Mouse (Mus musculus): Measurements from ENCODE around the gene Map3k1. TPM values are rescaled to one million over a fixed set of nuclear protein-coding genes. Genes with fewer than 3 reads are reported as not detected.
A peak's percentile ranks its signal among the peaks of the same experiment; 100 is the strongest.
"Not testable (repeated sequence)": the region's sequence is repeated elsewhere in the genome, so short reads cannot be mapped to it uniquely, and the experiment has no call there.

The Map3k1 gene
- polyA plus RNA-seq, 1 experiment from 2014 or later = 17.7 TPM

DNA sequence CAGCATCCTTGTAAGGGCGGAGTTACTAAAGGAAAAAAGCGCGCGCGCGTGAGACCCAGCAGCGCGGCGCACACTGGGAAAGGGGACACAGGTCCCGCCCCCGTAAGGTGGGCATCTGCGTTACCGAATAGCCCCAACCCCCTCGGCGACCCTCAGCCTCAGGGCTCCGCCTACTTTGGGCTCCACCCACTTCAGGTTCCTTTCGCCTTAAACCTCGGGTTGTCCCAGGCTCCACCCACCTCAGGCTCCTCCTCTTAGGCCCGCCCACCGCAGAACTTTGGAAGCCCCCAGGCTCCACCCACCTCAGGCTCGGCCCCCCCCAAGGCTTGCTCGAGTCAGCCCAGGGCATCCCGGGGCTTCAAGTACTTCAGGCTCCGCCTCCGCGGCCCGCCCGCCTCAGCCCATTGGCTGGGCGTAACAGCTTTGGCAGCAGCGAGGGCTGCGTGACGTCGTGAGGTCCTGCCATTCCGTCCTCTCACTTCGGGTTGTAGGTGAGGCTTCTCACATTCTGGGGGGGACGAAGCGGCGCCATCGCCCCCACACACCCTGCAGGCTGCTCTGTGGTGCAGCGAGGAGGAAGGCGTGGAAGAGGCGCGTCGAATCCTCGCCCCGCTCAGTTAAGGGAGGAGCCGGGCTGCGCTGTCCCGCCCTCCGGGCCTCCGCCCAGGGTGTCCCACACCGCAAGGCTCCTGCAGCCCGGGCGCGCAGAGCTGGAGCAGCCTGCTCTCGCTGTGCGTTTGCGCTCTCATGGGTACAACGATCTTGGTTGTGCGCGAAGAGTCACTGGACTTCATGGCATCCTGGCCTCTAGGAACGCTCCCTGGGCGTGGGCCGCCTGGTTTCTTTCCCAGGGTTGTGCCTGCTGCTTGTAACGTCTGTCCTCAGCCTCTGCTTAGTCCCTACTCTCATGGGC is 83.4 kb downstream of the Map3k1 start:
- Histone ChIP-seq H3K4me1 (ENCODE audit: control insufficient read depth, insufficient read depth, low read length) (peaks cover 7% of the 10 kb centered on the region; the same call in 1 of the 2 replicates), H3K9ac (ENCODE audit: low read depth, low read length) (peak overlapping the region; percentile 76), H3K9me3 (ENCODE audit: control insufficient read depth, low read length) (peaks cover 8% of the 10 kb centered on the region), H3K4me3 (ENCODE audit: low read depth, low read length) (peak overlapping the region; percentile 62), H3K4me2 (ENCODE audit: low read depth, low read length) (peak overlapping the region; percentile 87), H3K27ac (replicated peaks; ENCODE audit: low read depth, low read length) (peak overlapping the region; percentile 87), H3K27me3 (replicated peaks; ENCODE audit: control insufficient read depth, insufficient read depth, low read length) (no peaks in the 10 kb centered on the region), H3K36me3 (ENCODE audit: control insufficient read depth, insufficient read depth, low read length) (no peaks in the 10 kb centered on the region)
- WGBS = under 1% methylated on average over 42 of the region's 65 CpGs
- DNase-seq (ENCODE audit: low spot score) (peak; percentile 100), ATAC-seq (ENCODE audit: low read depth) (peak; percentile 99)

- peak overlapping the region; percentile 62 for H3K4me3 ChIP-seq (ENCODE audit: low read depth, low read length)
- no peak for DNase-seq (ENCODE audit: low spot score)
- no peaks in the 10 kb centered on the region for H3K36me3 ChIP-seq (ENCODE audit: control insufficient read depth, insufficient read depth, low read length)
- H3K27me3 ChIP-seq (replicated peaks; ENCODE audit: control insufficient read depth, insufficient read depth, low read length) = no peaks in the 10 kb centered on the region
- ATAC-seq (ENCODE audit: low read depth) = no peak
- peaks cover 7% of the 10 kb centered on the region; the same call in 1 of the 2 replicates for H3K4me1 ChIP-seq (ENCODE audit: control insufficient read depth, insufficient read depth, low read length)
- peaks cover 8% of the 10 kb centered on the region for H3K9me3 ChIP-seq (ENCODE audit: control insufficient read depth, low read length)
- peak overlapping the region; percentile 76 for H3K9ac ChIP-seq (ENCODE audit: low read depth, low read length)
- peak overlapping the region; percentile 87 for H3K27ac ChIP-seq (replicated peaks; ENCODE audit: low read depth, low read length)
- under 1% methylated on average over 18 of the region's 18 CpGs for WGBS
- H3K4me2 ChIP-seq (ENCODE audit: low read depth, low read length) = peak overlapping the region; percentile 87
These were observed 84.0 kb downstream of the Map3k1 start for GRCm38 (mm10) chr13:111724811-111725164.

- Histone ChIP-seq H3K9ac (ENCODE audit: low read depth, low read length) (no peak overlapping the region), H3K27ac (replicated peaks; ENCODE audit: low read depth, low read length) (no peak overlapping the region), H3K36me3 (ENCODE audit: control insufficient read depth, insufficient read depth, low read length) (peaks cover 32% of the 10 kb centered on the region), H3K9me3 (ENCODE audit: control insufficient read depth, low read length) (no peaks in the 10 kb centered on the region), H3K4me2 (ENCODE audit: low read depth, low read length) (no peak overlapping the region), H3K4me3 (ENCODE audit: low read depth, low read length) (no peak overlapping the region), H3K4me1 (ENCODE audit: control insufficient read depth, insufficient read depth, low read length) (peaks cover 4% of the 10 kb centered on the region; the same call in 1 of the 2 replicates), H3K27me3 (replicated peaks; ENCODE audit: control insufficient read depth, insufficient read depth, low read length) (no peaks in the 10 kb centered on the region)
- ATAC-seq (ENCODE audit: low read depth) = no peak
- DNase-seq (ENCODE audit: low spot score) = no peak
- 61% methylated on average over 9 of the region's 9 CpGs for WGBS
These were observed 89.1 kb downstream of the Map3k1 start for GRCm38 (mm10) chr13:111719726-111720125.

DNA sequence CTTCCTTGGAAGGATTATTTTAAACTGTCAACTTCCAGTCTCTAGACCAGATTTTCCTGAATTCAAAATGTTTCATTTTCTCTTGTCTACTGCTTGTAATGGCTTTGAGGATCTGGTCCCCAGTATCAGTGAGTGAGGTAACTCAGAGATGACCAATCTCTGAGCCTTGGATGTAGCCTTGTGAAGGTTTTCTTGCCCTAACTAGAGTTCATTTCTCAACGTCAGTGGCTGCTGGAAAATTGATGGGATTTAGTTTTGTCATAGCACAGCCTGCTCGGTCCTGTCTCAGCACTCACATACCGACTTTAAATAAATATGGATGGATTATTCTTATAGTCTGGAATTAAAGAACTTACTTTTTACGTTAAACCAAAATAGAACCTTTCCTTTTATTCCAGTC is 98.3 kb downstream of the Map3k1 start:
- Histone ChIP-seq H3K27me3 (replicated peaks; ENCODE audit: control insufficient read depth, insufficient read depth, low read length) (no peaks in the 10 kb centered on the region), H3K4me2 (ENCODE audit: low read depth, low read length) (no peak overlapping the region), H3K4me1 (ENCODE audit: control insufficient read depth, insufficient read depth, low read length) (no peaks in the 10 kb centered on the region), H3K36me3 (ENCODE audit: control insufficient read depth, insufficient read depth, low read length) (peaks cover 98% of the 10 kb centered on the region), H3K9me3 (ENCODE audit: control insufficient read depth, low read length) (no peaks in the 10 kb centered on the region), H3K9ac (ENCODE audit: low read depth, low read length) (no peak overlapping the region), H3K4me3 (ENCODE audit: low read depth, low read length) (no peak overlapping the region), H3K27ac (replicated peaks; ENCODE audit: low read depth, low read length) (no peak overlapping the region)
- WGBS = 90% methylated on average over 4 of the region's 4 CpGs
- ATAC-seq (ENCODE audit: low read depth) (no peak), DNase-seq (ENCODE audit: low spot score) (no peak)

DNA sequence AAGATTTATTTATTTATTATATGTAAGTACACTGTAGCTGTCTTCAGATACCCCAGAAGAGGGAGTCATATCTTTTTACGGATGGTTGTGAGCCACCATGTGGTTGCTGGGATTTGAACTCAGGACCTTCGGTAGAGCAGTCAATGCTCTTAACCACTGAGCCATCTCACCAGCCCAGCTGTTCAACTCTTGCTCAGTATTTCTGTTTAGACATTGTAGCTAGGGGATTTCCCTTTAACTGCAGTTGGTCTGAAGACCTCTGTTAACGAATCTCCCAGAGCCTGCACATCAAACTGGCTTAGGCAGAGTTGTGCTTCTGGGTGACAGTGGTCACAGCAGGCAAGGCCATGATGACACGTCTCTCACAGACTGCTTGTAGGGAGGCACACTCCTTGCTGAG is 104.8 kb downstream of the Map3k1 start:
- H3K9me3 ChIP-seq (ENCODE audit: control insufficient read depth, low read length) = not testable (repeated sequence)

DNA sequence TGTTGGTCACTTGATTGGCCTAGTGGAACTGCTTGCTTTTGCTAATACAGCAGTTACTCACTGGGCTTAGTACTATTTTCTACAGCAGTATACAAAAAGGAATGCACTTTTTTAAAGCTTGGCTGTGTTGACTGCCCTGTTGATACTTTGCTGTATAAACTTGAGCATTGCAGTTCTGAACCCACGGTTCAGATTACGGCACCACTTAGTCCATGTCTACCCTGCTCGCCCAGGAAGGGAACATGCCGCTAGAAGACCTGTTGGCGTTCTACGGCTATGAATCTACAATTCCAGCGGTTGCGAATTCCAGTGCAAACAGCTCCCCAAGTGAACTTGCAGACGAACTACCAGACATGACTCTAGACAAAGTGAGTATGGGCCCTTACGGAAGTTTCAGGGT is 105.4 kb downstream of the Map3k1 start:
- no peaks in the 10 kb centered on the region for H3K9me3 ChIP-seq (ENCODE audit: control insufficient read depth, low read length)
- ATAC-seq (ENCODE audit: low read depth) (no peak), DNase-seq (ENCODE audit: low spot score) (no peak)
- H3K4me3 ChIP-seq (ENCODE audit: low read depth, low read length) = no peak overlapping the region
- no peak overlapping the region for H3K4me2 ChIP-seq (ENCODE audit: low read depth, low read length)
- no peaks in the 10 kb centered on the region for H3K27me3 ChIP-seq (replicated peaks; ENCODE audit: control insufficient read depth, insufficient read depth, low read length)
- peaks cover 77% of the 10 kb centered on the region for H3K36me3 ChIP-seq (ENCODE audit: control insufficient read depth, insufficient read depth, low read length)
- no peaks in the 10 kb centered on the region for H3K4me1 ChIP-seq (ENCODE audit: control insufficient read depth, insufficient read depth, low read length)
- no peak overlapping the region for H3K27ac ChIP-seq (replicated peaks; ENCODE audit: low read depth, low read length)
- H3K9ac ChIP-seq (ENCODE audit: low read depth, low read length) = no peak overlapping the region
- WGBS = 95% methylated on average over 10 of the region's 10 CpGs

More for the DNA sequence above, 104.8 kb downstream of the Map3k1 start:
- H3K9ac ChIP-seq (ENCODE audit: low read depth, low read length); DNase-seq (ENCODE audit: low spot score); H3K4me3 ChIP-seq (ENCODE audit: low read depth, low read length); H3K4me2 ChIP-seq (ENCODE audit: low read depth, low read length); H3K27ac ChIP-seq (replicated peaks; ENCODE audit: low read depth, low read length); ATAC-seq (ENCODE audit: low read depth); H3K4me1 ChIP-seq (ENCODE audit: control insufficient read depth, insufficient read depth, low read length); H3K27me3 ChIP-seq (replicated peaks; ENCODE audit: control insufficient read depth, insufficient read depth, low read length): not testable (repeated sequence)
- H3K36me3 ChIP-seq (ENCODE audit: control insufficient read depth, insufficient read depth, low read length) = peaks cover 82% of the 10 kb centered on the region
- 87% methylated on average over 4 of the region's 4 CpGs for WGBS

Other genes starting within 250 kb of the Map3k1 start
- gene Gm10198, start 216.2 kb downstream of the Map3k1 start, polyA plus RNA-seq (2014; fragmentation: Nextera tagmentation; extraction: Ambion mirVana) = not detected in 2 replicates
- 28.4 and 28.7 TPM in 2 replicates for gene Mier3, start 128.0 kb downstream of the Map3k1 start, polyA plus RNA-seq (2014; fragmentation: Nextera tagmentation; extraction: Ambion mirVana)